Mouse (Mus musculus) cortical plate, adult 2 months (tissue): ENCODE results near the gene Nhlrc4. TPM values are rescaled to one million over a fixed set of nuclear protein-coding genes. Genes with fewer than 3 reads are reported as not detected.
A peak's percentile ranks its signal among the peaks of the same experiment; 100 is the strongest.

ENCODE experiments used
- H3K27ac ChIP-seq: fragments of 200-500 bp; 2 replicates; pipeline ENCODE4 v1.5.1; 2012; ENCODE audit warnings: low read length, control low read depth, inconsistent platforms; ENCODE audit not compliant: insufficient read depth
- H3K4me1 ChIP-seq: fragments of 200-500 bp; 2 replicates; pipeline ENCODE4 v1.6.1; 2011; ENCODE audit warnings: low read length; ENCODE audit not compliant: control insufficient read depth, insufficient read depth
- H3K4me3 ChIP-seq: fragments of 200-500 bp; 2 replicates; pipeline ENCODE4 v1.5.1; 2011; ENCODE audit warnings: mild to moderate bottlenecking, low read length, control low read depth; ENCODE audit not compliant: insufficient read depth
- CTCF ChIP-seq: fragments of 200-500 bp; IDR thresholded peaks from 2 replicates; pipeline ENCODE4 v1.5.1; 2011; ENCODE audit warnings: mild to moderate bottlenecking, control low read depth, low read length; ENCODE audit not compliant: insufficient read depth; ENCODE audit errors: extremely low read depth
- POLR2A ChIP-seq: fragments of 200-500 bp; IDR thresholded peaks from 2 replicates; pipeline ENCODE4 v1.6.1; 2011; ENCODE audit warnings: mild to moderate bottlenecking, low read length, control low read depth; ENCODE audit not compliant: insufficient read depth; ENCODE audit errors: extremely low read depth
- polyA plus RNA-seq: library from polyadenylated mRNA; depleted of rRNA; stranded (reverse); fragments of >200 nt; gene quantifications from 2 replicates; pipeline ENCODE4 v1.2.3, GENCODE M21; 2012

Gene Nhlrc4
- polyA plus RNA-seq, 1 experiment = 1.9 TPM

DNA sequence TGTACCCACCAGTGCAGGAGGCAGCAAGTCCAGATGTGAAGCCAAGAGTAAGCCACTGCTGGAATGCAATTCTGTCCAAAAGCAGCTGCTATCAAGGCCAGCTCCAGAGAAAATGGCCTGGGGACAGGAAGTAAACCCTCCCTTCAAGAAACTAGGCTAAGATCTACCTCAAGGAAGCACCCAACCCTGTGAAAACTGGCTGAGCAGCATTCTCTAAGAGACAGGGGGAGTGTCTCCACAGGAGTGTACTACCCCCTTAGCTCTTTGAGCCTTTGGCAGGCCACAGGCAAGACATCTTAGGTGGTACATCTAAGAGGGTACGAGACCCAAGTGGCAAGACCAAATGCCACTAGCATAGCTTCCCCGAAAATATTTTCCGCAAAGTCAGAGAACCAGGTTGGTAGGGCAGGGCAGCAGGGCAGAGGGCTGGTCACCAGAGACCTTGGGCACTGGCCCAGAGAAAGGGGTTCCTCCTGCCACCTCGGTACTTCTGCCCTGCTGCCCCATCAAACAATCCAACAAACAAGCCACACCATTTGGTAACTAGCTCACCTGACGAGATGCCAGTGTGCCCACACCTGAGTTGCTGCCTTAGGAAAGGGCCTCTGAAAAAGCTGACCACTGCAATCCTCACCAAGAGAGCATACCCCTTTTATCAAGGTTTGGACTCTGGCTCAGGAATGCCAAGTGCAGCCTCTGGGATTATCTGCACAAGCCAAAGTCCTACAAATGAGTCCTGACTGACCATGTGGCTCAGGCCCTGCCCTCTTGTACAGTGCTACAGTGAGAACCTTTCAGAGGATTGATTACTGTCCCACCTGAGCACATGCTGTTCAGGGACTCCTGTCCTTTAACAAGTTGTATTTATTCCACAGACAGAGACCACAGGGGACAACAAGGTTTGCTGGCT is 35.3 kb upstream of the Nhlrc4 start:
- TF ChIP-seq CTCF (no peak), POLR2A (no peak)
- H3K27ac ChIP-seq = 0 out of 2 replicates have a peak overlapping the region, but pooled peaks have one; percentile 9
- H3K4me1 ChIP-seq = peaks cover 10% of the 10 kb centered on the region
- no peak overlapping the region for H3K4me3 ChIP-seq

DNA sequence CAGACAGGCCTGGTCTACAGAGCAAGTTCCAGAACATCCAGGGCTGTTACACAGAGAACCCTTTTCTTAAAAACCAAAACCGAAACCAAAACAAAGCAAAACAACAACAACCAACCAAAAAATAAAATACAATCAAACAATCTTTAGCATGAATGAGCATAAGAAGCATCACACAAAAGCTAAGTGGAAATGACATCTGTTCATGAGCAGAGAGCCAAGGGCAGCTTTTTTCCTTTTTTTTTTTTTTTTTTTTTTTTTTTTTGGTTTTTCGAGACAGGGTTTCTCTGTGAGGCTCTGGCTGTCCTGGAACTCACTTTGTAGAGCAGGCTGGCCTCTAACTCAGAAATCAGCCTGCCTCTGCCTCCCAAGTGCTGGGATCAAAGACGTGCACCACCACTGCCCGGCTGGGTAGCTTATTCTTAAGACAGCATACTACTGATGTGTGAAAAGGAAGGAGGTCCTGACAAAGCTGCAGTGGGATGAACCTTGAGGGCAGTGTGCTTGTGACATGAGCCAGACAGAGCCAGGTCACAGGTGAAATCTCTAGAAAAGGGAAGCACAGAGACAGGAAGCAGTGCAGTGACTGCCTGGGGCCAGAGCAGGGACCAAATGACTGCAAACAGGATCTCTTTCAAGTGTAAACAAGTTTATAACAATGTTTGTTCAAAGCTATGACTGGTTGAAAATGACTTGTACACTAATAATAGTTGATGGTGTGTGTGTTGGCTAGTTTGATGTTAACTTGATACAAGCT is 26.4 kb upstream of the Nhlrc4 start:
- H3K4me1 ChIP-seq = no peaks in the 10 kb centered on the region
- H3K27ac ChIP-seq = no peak overlapping the region

DNA sequence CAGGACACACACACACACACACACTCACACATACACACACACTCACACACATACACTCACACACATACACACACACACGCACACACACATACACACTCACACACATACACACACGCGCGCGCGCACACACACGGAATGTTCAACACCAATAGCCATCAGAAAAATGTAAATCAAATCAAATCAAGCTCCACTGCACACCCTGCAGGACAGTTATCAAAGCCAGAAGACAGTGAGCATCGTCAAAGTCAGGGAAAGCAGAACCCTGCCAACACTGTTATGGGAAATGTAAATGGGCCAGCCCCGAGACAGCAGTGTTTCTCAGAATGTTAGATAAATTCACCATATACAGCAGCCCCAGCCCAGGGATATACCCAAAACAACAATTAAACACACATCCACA is 25.7 kb upstream of the Nhlrc4 start:
- TF ChIP-seq POLR2A (no peak), CTCF (0 out of 2 replicates have a peak, but pooled peaks have one; percentile 4)
- Histone ChIP-seq H3K27ac (no peak overlapping the region), H3K4me1 (no peaks in the 10 kb centered on the region), H3K4me3 (no peak overlapping the region)

More for the DNA sequence above, 26.4 kb upstream of the Nhlrc4 start:
- H3K4me3 ChIP-seq = no peak overlapping the region
- TF ChIP-seq POLR2A (no peak), CTCF (no peak)

DNA sequence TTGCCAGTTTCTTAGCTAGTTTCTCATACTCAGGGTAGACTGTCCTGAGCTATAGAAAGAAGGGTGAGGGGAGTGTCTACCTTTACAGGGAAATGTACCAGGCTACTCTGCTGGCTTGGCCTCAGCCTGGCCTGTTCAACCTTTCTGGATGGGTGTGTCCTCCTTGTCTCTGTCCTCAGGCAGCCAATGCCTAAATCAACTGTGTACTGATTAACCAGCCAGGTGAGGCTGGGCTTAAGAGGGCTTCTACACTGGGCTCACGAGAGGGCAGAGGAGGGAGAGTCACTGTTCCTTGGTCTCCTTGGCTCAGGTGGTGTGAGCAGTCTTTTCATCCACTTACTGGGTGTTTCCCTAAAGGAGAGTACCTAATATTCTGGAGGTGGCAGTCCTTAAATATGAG is 23.4 kb upstream of the Nhlrc4 start:
- Histone ChIP-seq H3K27ac (0 out of 2 replicates have a peak overlapping the region, but pooled peaks have one; percentile 17), H3K4me3 (no peak overlapping the region), H3K4me1 (no peaks in the 10 kb centered on the region)
- TF ChIP-seq CTCF (no peak), POLR2A (no peak)

DNA sequence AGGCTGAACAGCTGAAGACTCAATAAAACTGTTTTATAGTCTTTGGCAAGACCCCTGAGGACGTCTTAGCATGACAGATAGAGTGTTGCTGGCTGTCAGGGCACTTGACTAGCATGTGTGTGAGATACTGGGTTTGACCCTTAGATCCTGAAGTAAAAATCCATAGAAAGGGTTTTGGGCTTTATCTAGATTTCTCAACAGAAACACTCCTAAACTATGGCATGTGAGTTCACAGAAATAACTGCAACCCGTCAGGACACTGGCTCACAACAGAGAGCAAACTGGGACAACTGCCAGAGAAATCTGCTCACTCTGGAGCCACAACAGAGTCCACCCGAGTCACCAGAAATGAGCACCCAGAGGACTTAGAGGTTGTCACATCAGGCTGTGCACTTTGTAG is 22.9 kb upstream of the Nhlrc4 start:
- 0 out of 2 replicates have a peak overlapping the region, but pooled peaks have one; percentile 17 for H3K27ac ChIP-seq
- H3K4me3 ChIP-seq = no peak overlapping the region
- no peak for TF ChIP-seq CTCF
- no peak for TF ChIP-seq POLR2A
- H3K4me1 ChIP-seq = no peaks in the 10 kb centered on the region

DNA sequence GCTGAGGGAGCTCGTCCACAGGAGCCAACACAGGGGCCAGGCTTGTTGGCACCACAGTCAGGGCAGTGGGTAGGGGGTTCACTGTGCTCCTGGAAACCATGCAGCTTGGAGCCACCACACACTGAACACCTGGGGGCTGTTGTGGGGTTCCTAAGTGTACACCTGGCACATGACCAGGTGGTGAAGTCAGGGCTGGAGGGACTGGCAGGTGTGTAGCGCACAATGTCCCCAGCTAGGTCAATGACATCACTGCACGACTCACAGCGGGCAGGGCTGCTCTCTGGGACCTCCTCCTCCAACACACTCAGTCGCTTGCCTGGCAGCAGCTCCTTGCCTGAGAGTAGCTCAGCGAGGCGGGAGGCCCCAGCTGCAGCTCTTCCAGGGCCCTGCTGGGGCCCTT is 19.5 kb upstream of the Nhlrc4 start:
- Histone ChIP-seq H3K4me1 (no peaks in the 10 kb centered on the region), H3K4me3 (no peak overlapping the region), H3K27ac (no peak overlapping the region)
- TF ChIP-seq POLR2A (no peak), CTCF (no peak)

DNA sequence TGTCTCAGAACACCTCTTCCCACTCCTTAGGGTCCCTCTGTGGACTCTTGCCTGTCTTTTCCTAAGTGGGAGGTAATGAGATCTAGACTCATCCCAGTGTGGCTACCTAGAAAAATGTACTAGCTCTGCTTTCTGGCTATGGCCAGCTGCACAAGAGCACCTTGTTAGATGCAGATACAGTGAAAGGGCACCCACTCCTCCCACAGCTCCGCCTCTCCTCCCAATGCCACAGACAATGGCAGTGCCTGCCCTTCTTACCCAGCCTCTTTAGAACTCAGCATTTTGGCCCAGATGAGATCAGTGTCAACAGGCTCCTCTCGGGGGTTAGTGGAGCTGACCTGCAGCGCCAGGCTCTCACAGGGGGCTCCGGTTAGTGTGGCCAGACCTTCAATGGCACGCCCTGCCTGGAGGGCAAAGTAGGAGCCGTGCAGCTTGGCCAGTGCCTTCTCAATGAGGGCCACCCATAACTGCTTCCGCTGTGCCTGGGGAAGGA is 17.7 kb upstream of the Nhlrc4 start:
- H3K4me3 ChIP-seq = no peak overlapping the region
- H3K27ac ChIP-seq = no peak overlapping the region
- no peak for TF ChIP-seq POLR2A
- TF ChIP-seq CTCF = no peak
- no peaks in the 10 kb centered on the region for H3K4me1 ChIP-seq

DNA sequence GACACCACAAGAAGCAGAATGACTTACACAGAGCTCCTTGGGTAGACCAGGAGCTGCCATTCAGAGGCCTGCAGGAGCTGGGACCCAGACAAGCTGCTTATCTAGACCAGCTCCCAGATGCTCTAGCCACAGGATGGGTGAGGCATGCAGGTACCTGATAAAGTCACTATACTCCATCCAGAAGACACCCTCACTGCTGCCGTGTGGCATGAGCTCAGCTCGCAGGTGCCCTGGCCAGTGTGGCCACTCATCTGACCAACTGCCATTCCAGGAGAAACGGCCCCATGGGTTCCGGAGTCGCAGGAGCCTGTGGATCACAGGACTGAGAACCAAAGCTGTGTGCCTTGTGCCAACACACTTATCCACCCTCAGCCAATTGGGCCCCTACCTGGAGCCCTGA is 16.8 kb upstream of the Nhlrc4 start:
- no peak overlapping the region for H3K4me3 ChIP-seq
- H3K4me1 ChIP-seq = no peaks in the 10 kb centered on the region
- TF ChIP-seq POLR2A (no peak), CTCF (no peak)

DNA sequence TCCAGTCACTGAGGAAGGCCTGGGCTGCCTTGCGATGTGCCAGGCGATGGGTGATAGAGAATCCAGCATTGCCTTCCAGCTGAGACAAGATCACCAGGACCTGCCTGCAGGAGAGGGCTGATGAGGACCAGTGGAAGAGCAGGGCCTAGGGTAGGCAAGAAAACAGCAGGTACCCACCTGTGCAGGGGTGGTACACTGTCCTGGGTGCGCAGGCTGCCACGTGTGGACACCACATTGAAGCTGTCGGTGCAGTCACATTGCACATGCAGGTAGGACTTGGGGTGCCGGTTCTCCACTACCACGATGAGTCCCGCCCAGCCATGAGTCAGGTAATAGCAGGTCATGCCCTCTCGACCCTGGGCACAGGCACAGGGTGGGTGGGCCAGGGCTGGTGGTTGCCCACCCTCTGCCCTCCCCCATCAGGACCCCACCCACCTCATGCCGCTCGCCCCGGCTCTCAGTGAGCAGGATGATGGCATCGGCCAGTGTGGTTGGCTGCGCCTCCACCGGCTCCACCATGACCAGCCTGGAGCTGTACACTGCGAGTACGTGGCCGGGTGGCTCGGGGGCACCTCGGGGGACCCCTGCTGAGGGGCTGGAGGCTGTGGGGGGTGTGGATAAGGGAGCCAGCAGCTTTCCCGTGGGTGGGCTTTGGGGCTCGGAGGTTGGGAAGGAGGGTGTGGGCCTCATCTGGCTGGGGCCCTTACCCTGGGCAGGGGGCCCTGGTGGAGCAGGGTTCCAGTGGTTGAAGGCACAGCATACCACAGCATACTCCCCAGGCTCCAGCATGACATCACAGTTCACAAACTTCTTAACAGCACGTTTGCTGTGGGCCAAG is 15.1 kb upstream of the Nhlrc4 start:
- Histone ChIP-seq H3K27ac (no peak overlapping the region), H3K4me1 (no peaks in the 10 kb centered on the region), H3K4me3 (no peak overlapping the region)
- TF ChIP-seq POLR2A (no peak), CTCF (no peak)

More for the DNA sequence above, 16.8 kb upstream of the Nhlrc4 start:
- no peak overlapping the region for H3K27ac ChIP-seq
